Mouse (Mus musculus): ENCODE data around the gene Ubl5. TPM values are rescaled to one million over a fixed set of nuclear protein-coding genes. Genes with fewer than 3 reads are reported as not detected.

Gene Ubl5
- total RNA-seq, 2 experiments from 2014 or later: 310 to 319 TPM

GRCm38 (mm10) chr9:20694721-20695235 is 52.1 kb downstream of the Ubl5 start:
- no peak for DNase-seq (ENCODE audit: low spot score in 2 of 2)

- no peak for DNase-seq (ENCODE audit: low spot score in 2 of 2)
Measured at GRCm38 (mm10) chr9:20696107-20696712, 53.5 kb downstream of the Ubl5 start.

Other genes with a start within 250 kb of the Ubl5 start
- gene Zfp26, start 182.7 kb upstream of the Ubl5 start, total RNA-seq (2021): 10 to 100 TPM; 25.3 to 26.2 TPM
- 10 to 100 TPM; 30.6 to 30.8 TPM for gene Zfp426, start 150.1 kb upstream of the Ubl5 start, total RNA-seq (2021)
- gene Zfp266, start 121.5 kb upstream of the Ubl5 start, total RNA-seq (2021): 10 to 100 TPM; 41.4 to 42.2 TPM
- gene Zfp846, start 61.6 kb upstream of the Ubl5 start, total RNA-seq (2021): 10 to 100 TPM; 14.9 to 17.6 TPM
- 10 to 100 TPM; 21.9 to 22.6 TPM for gene Fbxl12, start 1.9 kb downstream of the Ubl5 start, total RNA-seq (2021)
- gene Pin1, start 9.2 kb downstream of the Ubl5 start, total RNA-seq (2021): 10 to 100 TPM; 40.4 to 42.3 TPM
- 100 to 1,000 TPM; 127 to 142 TPM for gene Olfm2, start 103.5 kb downstream of the Ubl5 start, total RNA-seq (2021)
- gene Col5a3, start 172.2 kb downstream of the Ubl5 start, total RNA-seq (2021): 1 to 10 TPM; 1.7 to 1.8 TPM
- not detected for gene Rdh8, start 175.6 kb downstream of the Ubl5 start, total RNA-seq (2021)
- 10 to 100 TPM; 68.5 to 85.5 TPM for gene A230050P20Rik, start 225.8 kb downstream of the Ubl5 start, total RNA-seq (2021)
- 10 to 100 TPM in 1 of 2 experiments, 1 to 10 TPM in 1; 9.7 to 11.7 TPM for gene Angptl6, start 236.8 kb downstream of the Ubl5 start, total RNA-seq (2021)
- 10 to 100 TPM; 20.7 to 23.3 TPM for gene Ppan, start 245.3 kb downstream of the Ubl5 start, total RNA-seq (2021)

Measured in left cerebral cortex, adult 18-20 months (tissue).